Mouse (Mus musculus): ENCODE data around the gene Dscaml1. TPM values are rescaled to one million over a fixed set of nuclear protein-coding genes. Genes with fewer than 3 reads are reported as not detected.

The Dscaml1 gene
- polyA plus RNA-seq, 1 experiment = 0.47 TPM

DNA sequence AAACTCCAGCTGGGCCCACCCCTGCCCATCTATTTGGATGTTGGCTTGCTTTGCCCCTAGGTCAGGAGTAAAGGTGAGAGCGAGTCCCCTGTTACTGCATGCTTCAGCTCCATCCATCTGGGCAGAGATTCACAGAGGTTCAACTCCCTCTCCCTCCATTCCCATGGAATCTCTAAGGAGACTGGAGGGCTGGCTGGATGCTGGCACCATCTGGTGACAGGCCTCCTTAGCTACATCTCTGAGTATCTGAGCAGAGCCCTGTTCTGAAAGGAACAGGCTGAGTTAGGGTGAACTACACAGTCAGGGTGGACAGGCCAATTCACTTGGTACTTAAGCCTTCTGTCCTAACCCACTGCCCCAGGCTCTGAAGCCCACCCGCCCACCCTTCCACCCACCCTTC is 15.8 kb upstream of the Dscaml1 start:
- DNase-seq (ENCODE audit: low read depth, low spot score) = no peak
- WGBS = 86% methylated on average over 2 of the region's 2 CpGs

GRCm38 (mm10) chr9:45411111-45411510 is 15.3 kb upstream of the Dscaml1 start:
- no peak for DNase-seq (ENCODE audit: low read depth, low spot score)
- 77% methylated on average over 3 of the region's 3 CpGs for WGBS

DNA sequence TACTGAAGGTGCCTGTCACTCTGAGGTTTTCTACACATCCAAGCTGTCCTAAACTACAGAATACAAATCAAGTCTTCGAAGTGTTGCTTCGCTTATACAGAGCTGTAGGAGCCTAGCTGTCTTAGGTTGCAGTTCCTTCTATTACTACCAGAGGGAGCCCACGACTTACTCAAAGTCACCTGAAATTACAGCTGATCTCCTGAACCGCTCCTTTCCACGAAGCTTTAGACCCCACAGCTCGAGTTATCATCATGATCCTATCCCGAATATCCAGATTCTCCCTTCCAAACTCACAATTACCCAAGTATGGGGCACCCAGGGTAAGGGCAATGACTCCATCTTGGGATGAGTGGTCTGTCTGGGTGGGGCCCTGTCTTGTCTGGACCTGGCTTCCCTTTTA is 14.6 kb upstream of the Dscaml1 start:
- WGBS = 12% methylated on average over 7 of the region's 7 CpGs
- peak; percentile 16 for DNase-seq (ENCODE audit: low read depth, low spot score)

DNA sequence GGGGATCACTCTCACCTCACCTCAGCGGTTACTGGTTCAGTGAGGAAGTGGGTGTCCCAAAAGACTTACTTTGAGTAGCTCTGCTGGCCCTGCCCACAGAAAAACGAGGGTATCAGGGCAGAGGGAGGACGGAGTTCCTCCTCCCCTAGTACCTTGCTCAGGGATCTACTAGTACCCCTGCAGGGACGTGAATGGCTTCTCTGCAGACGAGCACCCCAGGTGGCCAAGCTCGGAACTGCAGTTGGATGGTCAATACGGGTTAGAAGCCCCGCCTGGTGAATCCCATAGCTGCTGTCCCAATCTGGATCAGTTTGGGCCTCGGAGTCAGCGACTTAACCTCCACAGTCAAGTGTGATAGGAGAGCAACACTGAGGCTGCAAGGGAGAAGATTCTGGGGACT is 14.1 kb upstream of the Dscaml1 start:
- peak; percentile 51 for DNase-seq (ENCODE audit: low read depth, low spot score)
- 2% methylated on average over 10 of the region's 10 CpGs for WGBS

DNA sequence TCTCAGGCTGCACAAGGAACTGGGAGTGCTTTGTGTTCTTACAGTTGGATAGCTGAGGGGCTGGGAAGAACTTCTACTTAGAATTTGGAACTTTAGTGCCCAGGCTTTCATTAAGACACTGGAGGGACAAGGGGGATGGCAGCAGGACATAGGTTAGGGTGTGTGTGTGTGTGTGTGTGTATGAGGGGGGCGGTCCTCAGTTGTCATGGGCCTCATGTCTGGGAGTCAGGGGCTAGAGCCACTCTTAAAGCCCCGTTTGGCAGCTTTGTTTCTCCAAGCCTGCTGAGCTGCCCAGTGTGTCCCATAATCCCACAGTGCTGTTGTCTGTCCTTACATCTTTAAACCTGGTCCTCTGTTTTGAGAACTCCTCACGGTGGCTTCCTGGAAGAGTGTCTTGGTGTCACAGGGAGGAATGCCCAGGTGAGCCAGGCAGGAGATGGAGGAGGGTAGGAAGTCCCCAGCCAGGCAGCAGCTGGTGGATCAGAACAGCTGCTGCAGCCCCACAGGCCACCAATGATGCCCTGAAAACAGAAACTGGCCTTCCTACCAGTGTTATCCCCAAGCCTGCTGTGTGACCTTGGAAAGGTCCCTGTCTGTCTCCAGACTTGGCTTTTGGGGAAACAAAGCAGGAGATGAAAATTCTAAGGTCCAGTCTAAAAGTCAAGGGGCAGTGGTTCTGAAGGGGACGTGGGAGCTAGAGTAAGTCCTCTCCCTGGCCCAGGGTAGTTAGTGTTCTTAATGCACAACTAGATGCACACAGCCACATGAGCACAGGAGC is 13.5 kb upstream of the Dscaml1 start:
- WGBS = 82% methylated on average over 4 of the region's 4 CpGs
- no peak for DNase-seq (ENCODE audit: low read depth, low spot score)

DNA sequence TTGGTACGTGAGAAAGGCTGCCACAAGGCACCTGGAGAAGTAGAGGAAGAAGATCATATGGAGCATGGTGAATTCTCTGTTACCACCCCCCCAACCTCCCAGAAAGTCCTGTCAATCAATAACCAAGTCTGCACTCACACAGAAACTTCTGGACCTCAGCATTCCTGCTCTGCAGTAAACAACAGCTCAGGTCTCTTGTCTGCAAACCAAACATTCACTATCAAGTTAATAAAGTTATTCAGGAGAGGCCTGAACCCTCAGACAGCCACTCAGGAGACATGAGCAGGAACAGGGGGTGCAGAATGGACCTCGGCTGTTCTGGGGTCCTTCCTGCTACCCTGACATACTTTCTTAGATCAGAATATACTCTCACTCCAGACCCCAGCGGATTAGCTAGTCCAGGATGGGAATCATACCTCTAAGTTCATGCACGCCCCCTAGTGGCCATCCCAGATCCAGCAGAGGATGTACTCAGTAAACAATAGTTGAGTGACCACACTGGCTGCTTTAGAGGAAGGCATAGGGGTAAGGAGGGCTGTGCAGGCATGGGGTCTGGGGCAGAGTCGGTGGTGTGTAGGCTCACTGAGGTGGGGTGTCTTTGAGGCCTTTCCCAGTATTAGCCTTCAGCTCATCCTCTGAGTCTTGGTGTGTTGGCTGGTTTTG is 12.8 kb upstream of the Dscaml1 start:
- DNase-seq (ENCODE audit: low read depth, low spot score) = no peak
- 55% methylated on average over 5 of the region's 5 CpGs for WGBS

DNA sequence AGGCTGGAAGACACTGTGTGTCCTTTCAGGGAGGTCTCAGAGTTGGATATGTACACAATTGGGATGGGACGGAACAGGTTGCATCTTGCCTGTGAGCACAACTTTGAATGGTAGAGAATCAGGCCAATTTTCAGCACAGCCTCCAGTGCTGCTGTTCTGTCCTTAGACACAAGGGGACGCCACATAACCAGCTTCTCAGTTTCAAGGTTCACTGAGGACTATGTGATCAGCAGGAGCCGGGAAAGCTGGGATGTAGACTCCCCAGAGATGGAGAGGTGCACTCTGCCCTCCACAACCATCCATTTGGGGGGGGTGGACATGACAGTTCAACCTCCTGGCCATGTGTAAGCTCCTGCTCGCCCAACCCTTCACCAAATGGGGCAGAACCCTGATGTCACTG is 10.5 kb upstream of the Dscaml1 start:
- 60% methylated on average over 4 of the region's 4 CpGs for WGBS
- DNase-seq (ENCODE audit: low read depth, low spot score) = no peak

- DNase-seq (ENCODE audit: low read depth, low spot score) = peak; percentile 36
- 7% methylated on average over 8 of the region's 8 CpGs for WGBS
These were observed 9.2 kb upstream of the Dscaml1 start for GRCm38 (mm10) chr9:45417245-45417644.

DNA sequence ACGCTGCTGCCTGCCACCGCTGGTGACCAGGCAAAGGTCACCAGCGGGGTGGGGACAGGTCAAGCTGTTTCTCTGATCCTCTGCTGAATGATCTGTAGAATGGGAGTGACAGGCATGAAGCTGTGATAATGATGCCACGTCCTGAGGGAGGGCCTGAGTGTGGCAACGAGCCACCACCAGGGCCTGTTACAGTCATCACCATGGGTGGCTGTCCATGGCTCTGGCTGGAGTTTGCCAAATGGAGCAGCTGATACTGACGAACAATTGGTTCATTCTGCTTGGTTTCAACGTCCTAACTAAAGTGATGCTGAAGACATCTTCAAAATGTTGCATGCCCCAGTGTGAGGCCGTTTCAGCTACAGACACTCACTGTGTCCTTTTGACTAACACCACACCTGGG is 8.2 kb upstream of the Dscaml1 start:
- DNase-seq (ENCODE audit: low read depth, low spot score) = no peak
- WGBS = 67% methylated on average over 8 of the region's 8 CpGs

DNA sequence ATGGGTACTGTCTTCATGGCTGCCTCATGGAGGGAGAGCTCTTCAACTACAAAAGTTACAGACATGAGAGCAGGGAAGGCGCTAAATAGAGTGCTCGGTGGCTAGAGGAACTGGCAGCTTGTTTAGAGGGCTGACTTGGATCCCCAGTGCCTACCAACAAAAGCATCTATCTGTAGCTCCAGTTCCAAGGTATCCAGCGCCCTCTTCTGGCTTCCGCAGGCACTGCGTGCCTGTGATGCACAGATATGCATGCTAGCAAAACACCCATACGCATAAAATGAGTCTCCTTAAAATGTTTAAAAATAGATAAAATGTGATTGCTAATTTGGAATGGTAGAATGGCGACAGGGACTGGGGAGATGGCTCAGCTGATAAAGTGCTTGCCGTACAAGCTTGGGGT is 5.2 kb upstream of the Dscaml1 start:
- DNase-seq (ENCODE audit: low read depth, low spot score) = no peak
- 69% methylated on average over 8 of the region's 8 CpGs for WGBS

DNA sequence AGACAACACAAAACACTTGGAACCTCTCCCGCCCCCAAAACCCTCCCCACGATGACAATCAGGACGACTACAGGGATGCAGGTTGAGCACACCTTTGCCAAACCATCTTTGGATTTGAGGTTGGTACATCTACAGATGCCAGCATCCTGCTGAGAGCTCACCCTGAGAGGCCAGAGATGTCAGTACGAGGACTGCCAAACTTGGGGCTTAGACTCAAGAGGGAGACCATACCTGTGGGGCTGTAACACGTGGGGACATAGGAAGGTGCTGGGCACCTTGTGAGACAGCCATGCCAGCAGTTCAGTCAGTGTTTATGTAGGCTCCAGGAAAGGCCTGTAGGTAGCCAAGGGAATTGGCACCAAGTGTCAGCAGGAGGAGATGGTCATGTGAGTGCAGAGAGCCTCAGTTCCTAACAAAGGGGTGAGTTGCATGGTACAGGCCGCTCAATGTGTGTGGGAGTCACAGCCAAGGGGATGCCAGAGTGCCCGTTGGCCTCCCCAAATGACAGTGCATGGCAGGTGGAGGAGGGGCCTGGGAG is 3.6 kb upstream of the Dscaml1 start:
- 74% methylated on average over 7 of the region's 7 CpGs for WGBS
- no peak for DNase-seq (ENCODE audit: low read depth, low spot score)

- no peak for DNase-seq (ENCODE audit: low read depth, low spot score)
- WGBS = 30% methylated on average over 5 of the region's 5 CpGs
These were observed 3.0 kb downstream of the Dscaml1 start for GRCm38 (mm10) chr9:45429392-45429791.

GRCm38 (mm10) chr9:45429951-45430697 is 3.7 kb downstream of the Dscaml1 start:
- no peak for DNase-seq (ENCODE audit: low read depth, low spot score)
- 4% methylated on average over 53 of the region's 54 CpGs for WGBS

DNA sequence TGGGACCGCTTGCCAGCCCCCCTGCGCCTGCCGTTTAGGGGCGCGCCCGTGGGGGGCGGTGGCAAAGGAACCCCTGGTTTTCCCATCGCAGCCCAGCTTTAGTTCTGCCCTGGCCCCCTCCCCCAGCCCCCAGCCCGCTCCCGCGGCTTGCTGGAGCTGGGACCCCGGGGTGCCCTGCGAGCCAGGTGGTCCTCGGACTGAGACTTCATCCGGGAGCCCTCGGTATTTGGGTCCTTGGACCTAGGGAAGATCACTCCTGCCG is 4.2 kb downstream of the Dscaml1 start:
- WGBS = 2% methylated on average over 17 of the region's 17 CpGs
- DNase-seq (ENCODE audit: low read depth, low spot score) = no peak

- WGBS = 5% methylated on average over 26 of the region's 26 CpGs
- no peak for DNase-seq (ENCODE audit: low read depth, low spot score)
These were observed 4.7 kb downstream of the Dscaml1 start for GRCm38 (mm10) chr9:45431150-45431549.

- WGBS = 74% methylated on average over 12 of the region's 12 CpGs
- DNase-seq (ENCODE audit: low read depth, low spot score) = no peak
These were observed 6.2 kb downstream of the Dscaml1 start for GRCm38 (mm10) chr9:45432639-45433038.

DNA sequence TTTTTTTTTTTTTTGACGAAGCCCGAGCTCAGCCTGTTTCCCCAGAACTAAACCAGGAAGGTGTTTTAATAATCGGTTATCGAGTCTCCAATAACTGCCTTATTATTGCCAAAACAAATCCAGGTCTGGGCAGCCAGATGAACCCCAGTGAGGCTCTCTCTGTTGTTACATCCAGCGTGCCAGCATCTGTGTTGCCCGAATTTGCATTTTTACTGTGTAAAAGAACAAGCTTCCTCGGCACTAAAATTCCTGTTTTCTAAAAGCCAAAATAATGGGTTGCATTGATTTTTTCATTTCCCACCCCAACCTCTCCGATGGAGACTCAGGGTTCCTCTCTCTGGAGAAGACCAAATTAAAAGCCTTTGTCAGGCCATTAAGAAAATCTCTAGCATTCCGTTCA is 6.7 kb downstream of the Dscaml1 start:
- 81% methylated on average over 9 of the region's 9 CpGs for WGBS
- no peak for DNase-seq (ENCODE audit: low read depth, low spot score)

- WGBS = 69% methylated on average over 2 of the region's 2 CpGs
- DNase-seq (ENCODE audit: low read depth, low spot score) = no peak
These were observed 7.7 kb downstream of the Dscaml1 start for GRCm38 (mm10) chr9:45434171-45434570.

- DNase-seq (ENCODE audit: low read depth, low spot score) = no peak
- 58% methylated on average over 4 of the region's 4 CpGs for WGBS
These were observed 12.6 kb downstream of the Dscaml1 start for GRCm38 (mm10) chr9:45439025-45439424.

GRCm38 (mm10) chr9:45440083-45440784 is 13.8 kb downstream of the Dscaml1 start:
- DNase-seq (ENCODE audit: low read depth, low spot score) = no peak
- 43% methylated on average over 16 of the region's 16 CpGs for WGBS
